Mouse (Mus musculus): ENCODE results near the gene Extl1.
"Not testable (repeated sequence)": the region's sequence is repeated elsewhere in the genome, so short reads cannot be mapped to it uniquely, and the experiment has no call there.

The Extl1 gene

GRCm38 (mm10) chr4:134383750-134384149 lies at the start of gene Extl1:
Gene Extl1 (minus strand): TSS chr4:134383850.
- DNase-seq (ENCODE audit: extremely low read depth, low read depth) = not testable (repeated sequence)

- DNase-seq (ENCODE audit: extremely low read depth, low read depth) = no peak
Observed at GRCm38 (mm10) chr4:134432686-134433360, 49.2 kb upstream of the Extl1 start.

- DNase-seq (ENCODE audit: extremely low read depth, low read depth) = no peak
Observed at GRCm38 (mm10) chr4:134430381-134431004, 46.8 kb upstream of the Extl1 start.

- DNase-seq (ENCODE audit: extremely low read depth, low read depth) = no peak
Observed at GRCm38 (mm10) chr4:134425088-134425487, 41.4 kb upstream of the Extl1 start.

- DNase-seq (ENCODE audit: extremely low read depth, low read depth) = no peak
Observed at GRCm38 (mm10) chr4:134423949-134424348, 40.3 kb upstream of the Extl1 start.

- DNase-seq (ENCODE audit: extremely low read depth, low read depth) = no peak
Observed at GRCm38 (mm10) chr4:134421971-134422370, 38.3 kb upstream of the Extl1 start.

- DNase-seq (ENCODE audit: extremely low read depth, low read depth) = no peak
Observed at GRCm38 (mm10) chr4:134417111-134417510, 33.5 kb upstream of the Extl1 start.

- no peak for DNase-seq (ENCODE audit: extremely low read depth, low read depth)
Observed at GRCm38 (mm10) chr4:134416602-134417001, 33.0 kb upstream of the Extl1 start.

GRCm38 (mm10) chr4:134416177-134416576 lies 32.5 kb upstream of the Extl1 start:
- DNase-seq (ENCODE audit: extremely low read depth, low read depth) = no peak

- no peak for DNase-seq (ENCODE audit: extremely low read depth, low read depth)
Observed at GRCm38 (mm10) chr4:134409286-134409685, 25.6 kb upstream of the Extl1 start.

GRCm38 (mm10) chr4:134403721-134404120 lies 20.1 kb upstream of the Extl1 start:
- no peak for DNase-seq (ENCODE audit: extremely low read depth, low read depth)

- DNase-seq (ENCODE audit: extremely low read depth, low read depth) = peak; percentile 76
Observed at GRCm38 (mm10) chr4:134402571-134403262, 19.1 kb upstream of the Extl1 start.

- DNase-seq (ENCODE audit: extremely low read depth, low read depth) = no peak
Observed at GRCm38 (mm10) chr4:134401856-134402570, 18.4 kb upstream of the Extl1 start.

- DNase-seq (ENCODE audit: extremely low read depth, low read depth) = no peak
Observed at GRCm38 (mm10) chr4:134401181-134401661, 17.6 kb upstream of the Extl1 start.

- no peak for DNase-seq (ENCODE audit: extremely low read depth, low read depth)
Observed at GRCm38 (mm10) chr4:134400206-134400605, 16.6 kb upstream of the Extl1 start.

- DNase-seq (ENCODE audit: extremely low read depth, low read depth) = no peak
Observed at GRCm38 (mm10) chr4:134397732-134398131, 14.1 kb upstream of the Extl1 start.

- DNase-seq (ENCODE audit: extremely low read depth, low read depth) = no peak
Observed at GRCm38 (mm10) chr4:134397121-134397520, 13.5 kb upstream of the Extl1 start.

- DNase-seq (ENCODE audit: extremely low read depth, low read depth) = peak; percentile 99
Observed at GRCm38 (mm10) chr4:134395977-134396825, 12.6 kb upstream of the Extl1 start, which contains the start of gene Pafah2. Gene Pafah2 (plus strand): TSS chr4:134396320.

- no peak for DNase-seq (ENCODE audit: extremely low read depth, low read depth)
Observed at GRCm38 (mm10) chr4:134395142-134395541, 11.5 kb upstream of the Extl1 start.

GRCm38 (mm10) chr4:134393026-134393425 lies 9.4 kb upstream of the Extl1 start:
- peak; percentile 71 for DNase-seq (ENCODE audit: extremely low read depth, low read depth)

GRCm38 (mm10) chr4:134392595-134392994 lies 8.9 kb upstream of the Extl1 start:
- DNase-seq (ENCODE audit: extremely low read depth, low read depth) = no peak
